Mouse (Mus musculus) thymus, adult 2 months (tissue): Measurements from ENCODE around the gene Stard5. TPM values are rescaled to one million over a fixed set of nuclear protein-coding genes. Genes with fewer than 3 reads are reported as not detected.

ENCODE experiments used
- DNase-seq: peaks from one replicate; pipeline ENCODE4 v3.0.0; 2021
- H3K27ac ChIP-seq: fragments of 200-500 bp; 2 replicates; pipeline ENCODE4 v1.5.1; 2012; ENCODE audit warnings: low read length, control low read depth; ENCODE audit not compliant: control insufficient read depth, insufficient read depth
- H3K27me3 ChIP-seq: fragments of 200-500 bp; 2 replicates; pipeline ENCODE4 v1.6.1; 2012; ENCODE audit warnings: mild to moderate bottlenecking, low read length, moderate library complexity, mixed read lengths; ENCODE audit not compliant: control insufficient read depth, insufficient read depth
- H3K36me3 ChIP-seq: fragments of 200-500 bp; 2 replicates; pipeline ENCODE4 v1.6.1; 2012; ENCODE audit warnings: mild to moderate bottlenecking, low read length, moderate library complexity; ENCODE audit not compliant: control insufficient read depth, insufficient read depth
- H3K4me1 ChIP-seq: fragments of 200-500 bp; replicated peaks from 2 replicates; pipeline ENCODE4 v1.6.1; 2012; ENCODE audit warnings: low read length; ENCODE audit not compliant: control insufficient read depth, insufficient read depth
- H3K4me3 ChIP-seq: fragments of 200-500 bp; 2 replicates; pipeline ENCODE4 v1.5.1; 2012; ENCODE audit warnings: mild to moderate bottlenecking, low read length, control low read depth, moderate library complexity; ENCODE audit not compliant: control insufficient read depth, insufficient read depth
- CTCF ChIP-seq: fragments of 200-500 bp; IDR thresholded peaks from 2 replicates; pipeline ENCODE4 v1.5.1; 2012; ENCODE audit warnings: mild to moderate bottlenecking, control low read depth, low read length, moderate library complexity, borderline replicate concordance; ENCODE audit not compliant: control insufficient read depth, poor library complexity, insufficient read depth; ENCODE audit errors: extremely low read depth
- POLR2A ChIP-seq: fragments of 200-500 bp; IDR thresholded peaks from 2 replicates; pipeline ENCODE4 v1.6.1; 2012; ENCODE audit warnings: mild to moderate bottlenecking, low read length, control low read depth, moderate library complexity; ENCODE audit not compliant: control insufficient read depth, poor library complexity, insufficient read depth; ENCODE audit errors: extremely low read depth
- WGBS: fragments of 180-500 bp; shearing (Covaris S2); methylation state at CpG from one replicate; pipeline ENCODE4 v1.1.7; 2018; 5-methylcytosine and 5-hydroxymethylcytosine counted together
- polyA plus RNA-seq: library from polyadenylated mRNA; depleted of rRNA; stranded (reverse); fragments of >200 nt; gene quantifications from 2 replicates; pipeline ENCODE4 v1.2.3, GENCODE M21; 2012; rRNA removed

Gene Stard5
- polyA plus RNA-seq, result 15.8 and 17.8 TPM in 2 replicates

- DNase-seq, result peak; percentile 93
- Histone ChIP-seq H3K27me3 (no peaks in the 10 kb centered on the region), H3K36me3 (no peaks in the 10 kb centered on the region), H3K4me1 (peaks cover 15% of the 10 kb centered on the region), H3K4me3 (peak within 1 kb of the TSS; percentile 76), H3K27ac (0 out of 2 replicates have a peak within 1 kb of the TSS, but pooled peaks have one; percentile 2)
- 5% methylated on average over 35 of the region's 35 CpGs for WGBS
- TF ChIP-seq CTCF, result 0 out of 2 replicates have a peak, but pooled peaks have one; percentile 62
- TF ChIP-seq POLR2A, result peak; percentile 77
Measured at GRCm38 (mm10) chr7:83631828-83632681, at the start of gene Stard5. Gene Stard5 (plus strand): TSS chr7:83631959.

GRCm38 (mm10) chr7:83584639-83585471, 46.9 kb upstream of the Stard5 start, which contains the start of gene Tmc3:
Gene Tmc3 (plus strand): TSS chr7:83584927.
- DNase-seq, result no peak
- WGBS, result 62% methylated on average over 11 of the region's 11 CpGs
- no peak within 1 kb of the TSS for H3K27ac ChIP-seq

DNA sequence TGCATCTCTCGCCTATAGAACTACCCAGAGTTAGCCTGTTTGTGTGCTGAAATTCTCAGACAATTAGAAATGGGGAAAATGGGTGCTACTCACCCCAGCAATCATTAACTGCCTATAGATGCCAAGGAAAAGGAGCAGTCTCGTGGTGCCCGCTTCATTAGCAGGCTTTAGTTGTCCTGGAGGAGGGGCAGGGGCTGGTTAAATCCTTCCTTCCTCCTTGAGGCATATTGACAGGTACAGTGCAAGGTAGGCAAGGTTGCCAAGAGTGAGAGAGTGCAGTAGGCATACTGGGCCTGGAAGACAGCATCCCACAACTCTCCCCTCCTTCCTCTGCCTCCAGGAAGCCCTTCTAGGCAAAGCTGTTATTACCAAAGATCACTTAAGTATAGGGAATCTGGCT, 37.7 kb upstream of the Stard5 start:
- Histone ChIP-seq H3K4me1 (peaks cover 4% of the 10 kb centered on the region; the same call in 1 of the 2 replicates), H3K27me3 (no peaks in the 10 kb centered on the region), H3K4me3 (no peak overlapping the region), H3K36me3 (no peaks in the 10 kb centered on the region), H3K27ac (no peak overlapping the region)
- no peak for DNase-seq
- TF ChIP-seq CTCF (no peak), POLR2A (no peak)
- WGBS, result 87% methylated on average over 3 of the region's 3 CpGs

More at GRCm38 (mm10) chr7:83584639-83585471, 46.9 kb upstream of the Stard5 start, which contains the start of gene Tmc3:
- Histone ChIP-seq H3K4me1 (no peaks in the 10 kb centered on the region), H3K4me3 (no peak within 1 kb of the TSS), H3K27me3 (no peaks in the 10 kb centered on the region), H3K36me3 (no peaks in the 10 kb centered on the region)
- TF ChIP-seq POLR2A (no peak), CTCF (no peak)

- H3K4me1 ChIP-seq, result peaks cover 4% of the 10 kb centered on the region; the same call in 1 of the 2 replicates
- WGBS, result 96% methylated on average over 3 of the region's 3 CpGs
- H3K27ac ChIP-seq, result no peak overlapping the region
- no peak overlapping the region for H3K4me3 ChIP-seq
- DNase-seq, result no peak
- TF ChIP-seq POLR2A (no peak), CTCF (no peak)
- no peaks in the 10 kb centered on the region for H3K36me3 ChIP-seq
- no peaks in the 10 kb centered on the region for H3K27me3 ChIP-seq
Measured at GRCm38 (mm10) chr7:83597063-83597462, 34.7 kb upstream of the Stard5 start.

DNA sequence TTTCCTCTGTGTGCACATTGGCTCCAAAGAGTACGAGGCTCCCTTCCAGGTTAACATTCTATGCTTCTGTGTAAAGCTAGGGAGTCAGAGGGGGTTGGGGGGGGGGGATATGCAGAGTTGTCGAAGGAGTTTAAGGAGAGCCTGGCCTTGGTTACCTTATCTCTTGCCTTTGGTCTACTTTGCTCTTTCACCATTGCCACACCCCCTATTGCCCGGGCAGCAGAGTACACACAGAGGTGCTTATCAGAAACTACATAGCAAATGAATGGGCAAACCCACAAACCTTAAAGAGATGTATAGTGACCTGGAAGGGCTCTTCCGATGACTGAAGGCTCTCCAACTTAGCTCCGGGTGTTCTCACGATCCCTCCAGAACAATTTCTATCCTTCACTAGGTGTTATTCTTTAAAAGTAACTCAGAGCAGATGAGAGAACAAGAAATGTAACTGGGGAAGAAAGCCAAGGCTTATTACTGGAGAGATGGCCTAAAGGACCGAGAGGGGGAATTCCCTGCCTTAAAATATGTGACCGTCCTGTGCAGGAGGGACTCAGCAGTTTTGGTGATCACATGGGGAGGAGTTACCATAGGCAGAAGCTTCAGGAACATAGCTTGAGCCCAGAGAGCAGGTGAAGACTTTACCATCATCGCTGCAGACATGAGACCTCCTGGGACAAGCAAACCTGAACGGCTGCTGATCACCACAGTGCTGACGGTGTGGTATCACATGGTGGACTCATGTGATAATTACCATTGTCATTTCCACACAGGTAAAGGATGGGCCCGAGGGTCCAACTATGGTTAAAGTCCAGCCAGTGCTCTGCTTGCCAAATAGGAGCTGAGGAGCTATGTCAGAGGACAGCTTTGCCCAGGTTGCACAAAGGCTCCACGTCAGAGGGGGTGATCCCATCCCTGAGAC, 32.5 kb upstream of the Stard5 start:
- H3K27me3 ChIP-seq, result no peaks in the 10 kb centered on the region
- peaks cover 4% of the 10 kb centered on the region; the same call in 1 of the 2 replicates for H3K4me1 ChIP-seq
- WGBS, result 92% methylated on average over 13 of the region's 13 CpGs
- no peaks in the 10 kb centered on the region for H3K36me3 ChIP-seq
- DNase-seq, result no peak
- no peak overlapping the region for H3K27ac ChIP-seq
- TF ChIP-seq CTCF, result no peak
- TF ChIP-seq POLR2A, result no peak
- H3K4me3 ChIP-seq, result no peak overlapping the region
